Mouse (Mus musculus): Measurements from ENCODE around the gene Col5a2. TPM values are rescaled to one million over a fixed set of nuclear protein-coding genes. Genes with fewer than 3 reads are reported as not detected.
"Not testable (repeated sequence)": the region's sequence is repeated elsewhere in the genome, so short reads cannot be mapped to it uniquely, and the experiment has no call there.

Col5a2 gene
- polyA plus RNA-seq (2015; fragmentation: Nextera tagmentation; extraction: Ambion mirVana), result 15.0 and 22.4 TPM in 2 replicates

DNA sequence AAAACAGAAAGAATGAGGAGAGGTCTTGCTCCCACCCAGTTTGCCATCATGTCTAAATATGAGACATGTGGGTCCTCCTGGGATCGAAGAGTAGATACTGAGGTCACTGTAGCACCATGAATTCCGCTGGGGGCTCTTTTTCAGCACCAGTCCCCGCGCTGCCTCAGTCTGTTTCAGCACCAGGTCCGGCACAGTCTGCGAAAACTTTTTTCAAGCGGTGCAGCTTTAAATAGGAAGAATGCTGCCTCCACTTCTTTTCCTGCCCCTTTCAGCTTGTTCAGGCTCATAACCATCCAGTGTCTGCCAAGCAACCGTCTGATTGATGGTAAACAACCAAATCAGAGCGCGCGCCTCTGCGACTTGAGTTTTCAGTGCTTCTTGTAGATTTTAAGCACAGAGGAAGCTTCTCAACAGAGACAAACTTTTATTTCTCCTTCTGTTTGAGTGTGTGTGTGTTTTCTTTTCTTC is at the start of gene Col5a2:
Gene Col5a2, minus strand, starts transcription at position 418 of the 468 bp plus-strand sequence.
- Histone ChIP-seq H3K9ac (replicated peaks) (peak within 1 kb of the TSS; percentile 37), H3K4me1 (no peaks in the 10 kb centered on the region), H3K4me3 (replicated peaks) (peak within 1 kb of the TSS; percentile 42), H3K27ac (replicated peaks) (peak within 1 kb of the TSS; percentile 56; the same call in 1 of the 2 replicates), H3K9me3 (replicated peaks) (no peaks in the 10 kb centered on the region), H3K36me3 (no peaks in the 10 kb centered on the region), H3K27me3 (replicated peaks) (no peaks in the 10 kb centered on the region), H3K4me2 (peak within 1 kb of the TSS; percentile 58)
- 32% methylated on average over 12 of the region's 12 CpGs for WGBS
- no peak; the same call in 1 of the 2 replicates for ATAC-seq (ENCODE audit: low FRiP score)

DNA sequence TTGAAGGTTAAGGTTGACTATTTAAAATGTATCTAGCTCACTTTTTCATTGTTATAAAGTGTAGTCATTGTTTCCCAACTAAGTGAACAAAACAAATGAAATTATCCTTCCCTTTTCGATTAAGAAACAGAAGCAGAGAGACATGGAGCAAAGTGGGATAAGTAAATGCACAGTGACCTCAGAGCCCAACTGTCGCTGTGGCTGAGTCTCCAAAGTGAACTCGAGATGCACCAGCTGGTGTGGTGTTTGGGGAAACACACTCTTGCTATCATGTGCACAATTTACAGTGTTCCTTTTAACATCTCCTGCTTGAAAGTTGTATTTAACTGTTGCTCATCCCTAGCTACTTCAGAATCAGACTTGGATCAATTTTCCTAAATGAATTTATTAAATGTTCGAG is 47.4 kb upstream of the Col5a2 start:
- Histone ChIP-seq H3K27ac (replicated peaks) (no peak overlapping the region), H3K4me2 (no peak overlapping the region), H3K4me1 (no peaks in the 10 kb centered on the region), H3K4me3 (replicated peaks) (no peak overlapping the region), H3K9ac (replicated peaks) (no peak overlapping the region), H3K9me3 (replicated peaks) (no peaks in the 10 kb centered on the region), H3K36me3 (no peaks in the 10 kb centered on the region), H3K27me3 (replicated peaks) (no peaks in the 10 kb centered on the region)
- ATAC-seq (ENCODE audit: low FRiP score), result no peak
- 85% methylated on average over 4 of the region's 4 CpGs for whole genome bisulfite sequencing

DNA sequence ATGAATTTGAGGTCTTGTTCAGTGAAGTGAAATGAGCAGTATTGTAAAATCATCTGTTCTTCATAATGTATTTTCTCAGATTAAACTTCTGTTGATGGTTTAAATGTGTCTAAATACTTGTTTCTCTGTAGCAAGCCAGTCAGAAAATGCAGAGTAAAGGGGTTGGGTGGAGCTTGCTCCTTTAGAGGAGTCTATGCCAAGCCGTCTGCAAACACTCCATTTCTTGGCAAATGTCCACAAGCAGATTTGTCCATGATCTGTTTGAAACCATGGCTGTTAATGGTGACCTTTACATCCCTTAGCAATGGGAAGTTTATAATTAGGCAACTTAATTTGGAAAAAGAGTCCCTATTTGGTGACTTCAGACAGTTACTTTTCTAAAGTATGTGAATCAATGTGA is 38.8 kb upstream of the Col5a2 start:
- 63% methylated on average over 1 of the region's 1 CpGs for WGBS
- no peaks in the 10 kb centered on the region for H3K27me3 ChIP-seq (replicated peaks)
- ATAC-seq (ENCODE audit: low FRiP score), result no peak
- no peak overlapping the region for H3K9ac ChIP-seq (replicated peaks)
- H3K27ac ChIP-seq (replicated peaks), result no peak overlapping the region
- H3K4me1 ChIP-seq, result no peaks in the 10 kb centered on the region
- no peak overlapping the region for H3K4me3 ChIP-seq (replicated peaks)
- H3K36me3 ChIP-seq, result no peaks in the 10 kb centered on the region
- no peak overlapping the region for H3K4me2 ChIP-seq
- H3K9me3 ChIP-seq (replicated peaks), result no peaks in the 10 kb centered on the region

DNA sequence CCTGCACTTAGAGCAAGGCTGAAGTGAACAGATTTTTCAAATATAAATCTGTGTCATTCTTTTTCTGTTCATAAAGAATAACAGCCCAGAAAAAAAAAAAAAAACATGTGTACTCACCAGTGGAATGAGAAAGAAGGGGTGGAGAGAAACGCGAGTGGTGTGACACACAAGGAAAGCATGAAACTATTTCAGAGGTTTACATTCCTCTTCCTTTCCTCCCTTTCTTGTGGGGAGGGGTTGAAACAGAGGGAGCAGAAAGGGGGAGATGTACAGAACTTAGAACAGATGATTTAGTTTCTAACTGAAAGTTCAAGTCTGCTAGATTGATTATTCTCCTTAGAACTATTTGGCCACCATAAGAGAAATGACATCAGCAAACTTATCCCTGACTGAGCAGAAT is 38.1 kb upstream of the Col5a2 start:
- Histone ChIP-seq H3K9me3 (replicated peaks) (no peaks in the 10 kb centered on the region), H3K27me3 (replicated peaks) (no peaks in the 10 kb centered on the region), H3K4me3 (replicated peaks) (no peak overlapping the region), H3K9ac (replicated peaks) (no peak overlapping the region), H3K27ac (replicated peaks) (no peak overlapping the region), H3K4me1 (no peaks in the 10 kb centered on the region), H3K4me2 (no peak overlapping the region), H3K36me3 (no peaks in the 10 kb centered on the region)
- 88% methylated on average over 2 of the region's 2 CpGs for WGBS
- ATAC-seq (ENCODE audit: low FRiP score), result no peak

DNA sequence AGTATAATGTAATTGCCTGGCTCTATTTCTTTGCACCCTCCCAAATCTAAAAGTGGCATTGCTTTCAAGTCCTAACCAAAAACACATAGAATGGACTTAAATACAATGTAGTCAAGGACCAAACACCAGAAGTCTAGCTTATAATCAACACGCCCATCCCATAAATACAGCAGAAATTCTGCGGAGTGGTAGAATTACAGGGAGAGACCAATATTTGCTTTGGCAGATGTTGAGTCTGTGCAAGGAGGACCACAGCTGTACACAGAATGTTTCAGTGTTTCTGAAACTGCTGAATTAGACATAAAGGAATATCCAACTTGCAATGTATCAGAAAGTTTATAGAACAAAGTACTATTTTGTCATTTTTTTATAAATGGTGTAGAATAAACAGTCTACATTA is 28.4 kb upstream of the Col5a2 start:
- Histone ChIP-seq H3K27ac (replicated peaks) (no peak overlapping the region), H3K36me3 (no peaks in the 10 kb centered on the region), H3K4me1 (no peaks in the 10 kb centered on the region), H3K4me3 (replicated peaks) (no peak overlapping the region), H3K9ac (replicated peaks) (no peak overlapping the region), H3K4me2 (no peak overlapping the region), H3K27me3 (replicated peaks) (no peaks in the 10 kb centered on the region), H3K9me3 (replicated peaks) (no peaks in the 10 kb centered on the region)
- ATAC-seq (ENCODE audit: low FRiP score), result no peak
- 90% methylated on average over 2 of the region's 2 CpGs for WGBS

DNA sequence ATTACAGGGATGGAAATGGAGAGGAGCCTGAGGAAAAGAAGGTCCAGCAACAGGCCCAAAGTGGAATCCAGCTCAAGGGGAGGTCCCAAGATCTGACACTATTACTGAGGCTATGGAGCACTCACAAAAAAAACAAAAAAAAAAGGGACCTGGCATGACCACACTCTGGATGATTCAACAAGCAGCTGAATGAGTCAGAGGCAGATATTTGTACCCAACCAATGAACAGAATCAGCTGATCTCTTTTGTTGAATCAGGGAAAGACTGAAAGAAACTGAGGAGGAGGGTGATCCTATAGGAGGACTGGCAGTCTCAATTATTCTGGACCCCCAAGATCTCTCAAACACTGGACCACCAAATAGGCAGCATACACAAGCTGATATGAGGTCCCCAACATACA is 24.4 kb upstream of the Col5a2 start:
- H3K9ac ChIP-seq (replicated peaks); H3K4me1 ChIP-seq; H3K4me3 ChIP-seq (replicated peaks); H3K27me3 ChIP-seq (replicated peaks); H3K9me3 ChIP-seq (replicated peaks); H3K36me3 ChIP-seq; H3K27ac ChIP-seq (replicated peaks); ATAC-seq (ENCODE audit: low FRiP score); H3K4me2 ChIP-seq: not testable (repeated sequence)

DNA sequence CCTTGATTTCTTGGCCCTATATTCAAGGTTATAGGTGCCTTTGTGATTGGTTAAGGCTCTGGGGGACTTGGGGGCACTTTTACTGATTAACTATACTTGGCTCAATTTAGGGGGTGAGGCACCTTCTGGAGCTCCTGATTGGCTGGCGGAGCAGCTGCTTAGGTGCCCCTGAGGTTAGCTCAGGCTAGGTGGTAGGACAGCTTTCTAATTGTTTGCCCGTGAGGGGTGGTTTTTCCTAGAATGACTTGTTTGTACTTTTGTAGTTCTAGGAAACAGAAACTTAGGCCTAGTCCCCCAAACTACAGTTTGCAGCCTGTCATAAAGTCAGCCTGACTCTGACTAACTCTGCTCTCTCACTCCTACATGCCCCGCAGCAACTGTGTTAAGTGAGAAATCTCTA is 20.5 kb upstream of the Col5a2 start:
- Histone ChIP-seq H3K4me3 (replicated peaks) (no peak overlapping the region), H3K27ac (replicated peaks) (no peak overlapping the region), H3K4me1 (no peaks in the 10 kb centered on the region), H3K27me3 (replicated peaks) (no peaks in the 10 kb centered on the region), H3K9me3 (replicated peaks) (no peaks in the 10 kb centered on the region), H3K9ac (replicated peaks) (no peak overlapping the region), H3K36me3 (no peaks in the 10 kb centered on the region), H3K4me2 (no peak overlapping the region)
- WGBS, result 92% methylated on average over 3 of the region's 3 CpGs
- no peak for ATAC-seq (ENCODE audit: low FRiP score)

DNA sequence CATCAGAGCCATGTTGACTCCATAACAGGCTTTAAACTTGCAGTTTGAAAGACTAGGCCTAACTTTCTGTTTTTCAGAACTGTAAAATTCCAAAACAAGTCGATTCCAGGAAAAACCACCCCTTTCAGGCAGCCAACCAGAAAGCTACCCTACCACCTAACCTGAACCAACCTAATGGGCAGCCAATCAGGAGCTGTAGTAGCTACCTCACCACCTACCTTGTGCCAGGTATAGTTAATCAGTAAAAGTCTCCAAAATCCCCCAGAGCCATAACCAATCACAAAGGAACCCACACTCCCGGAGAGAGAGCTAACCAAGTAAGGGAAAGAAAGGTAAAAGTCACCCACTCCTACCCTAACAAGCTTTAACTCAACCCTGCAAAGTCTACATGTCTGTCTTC is 18.4 kb upstream of the Col5a2 start:
- Histone ChIP-seq H3K36me3 (no peaks in the 10 kb centered on the region), H3K4me1 (no peaks in the 10 kb centered on the region), H3K4me2 (no peak overlapping the region), H3K9ac (replicated peaks) (no peak overlapping the region), H3K9me3 (replicated peaks) (no peaks in the 10 kb centered on the region), H3K27ac (replicated peaks) (no peak overlapping the region), H3K4me3 (replicated peaks) (no peak overlapping the region), H3K27me3 (replicated peaks) (no peaks in the 10 kb centered on the region)
- no peak for ATAC-seq (ENCODE audit: low FRiP score)
- WGBS, result 77% methylated on average over 2 of the region's 2 CpGs

DNA sequence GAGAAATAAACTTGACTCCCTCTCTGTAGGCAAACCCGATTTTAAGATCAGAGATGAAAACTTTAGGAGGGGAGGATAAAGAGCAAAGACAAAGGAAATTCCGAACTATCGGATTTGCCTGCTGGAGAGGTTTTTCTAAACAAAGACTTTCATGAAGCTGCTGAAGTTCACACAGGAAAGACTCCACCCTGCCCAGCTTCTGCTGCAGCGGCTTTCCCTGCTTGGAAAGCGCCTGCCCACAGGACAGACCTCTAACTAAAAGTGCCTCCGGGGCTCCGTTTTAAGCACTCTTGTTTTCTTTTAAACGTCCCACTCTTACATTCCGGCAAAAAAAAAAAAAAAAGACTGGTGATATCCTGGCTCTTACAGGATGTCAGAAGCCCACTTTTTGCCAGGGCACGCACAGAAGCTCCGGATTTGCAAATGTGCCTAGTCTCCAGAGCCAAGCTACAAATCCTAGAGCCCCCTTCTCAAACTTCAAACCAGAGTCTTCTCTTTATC is 791 bp downstream of the Col5a2 start:
- Histone ChIP-seq H3K27me3 (replicated peaks) (no peaks in the 10 kb centered on the region), H3K4me2 (peak overlapping the region; percentile 58), H3K9ac (replicated peaks) (peak overlapping the region; percentile 37), H3K27ac (replicated peaks) (peak overlapping the region; percentile 56; the same call in 1 of the 2 replicates), H3K36me3 (no peaks in the 10 kb centered on the region), H3K4me1 (no peaks in the 10 kb centered on the region), H3K4me3 (replicated peaks) (peak overlapping the region; percentile 42), H3K9me3 (replicated peaks) (no peaks in the 10 kb centered on the region)
- 22% methylated on average over 11 of the region's 11 CpGs for WGBS
- ATAC-seq (ENCODE audit: low FRiP score), result no peak

DNA sequence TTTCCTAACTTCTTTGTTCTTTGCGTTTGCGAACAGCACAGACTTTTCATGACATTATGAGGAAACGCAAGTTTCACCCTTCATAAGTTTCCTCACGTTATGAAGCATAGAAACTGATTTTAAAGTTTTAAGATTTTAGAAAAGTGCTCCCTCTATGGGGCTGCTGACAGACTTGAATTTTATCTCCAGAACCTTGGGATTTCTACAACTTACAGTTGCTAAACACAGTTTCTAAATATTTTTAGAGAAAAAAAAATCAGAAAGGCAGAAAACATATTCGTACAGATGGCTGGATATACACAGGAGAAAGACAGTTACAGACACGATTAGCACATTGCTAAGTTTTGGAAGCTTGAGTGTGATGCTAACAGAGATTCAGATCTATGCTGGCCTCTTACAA is 1.6 kb downstream of the Col5a2 start:
- H3K27ac ChIP-seq (replicated peaks), result no peak overlapping the region
- no peaks in the 10 kb centered on the region for H3K36me3 ChIP-seq
- H3K9me3 ChIP-seq (replicated peaks), result no peaks in the 10 kb centered on the region
- no peaks in the 10 kb centered on the region for H3K27me3 ChIP-seq (replicated peaks)
- peak overlapping the region; percentile 58 for H3K4me2 ChIP-seq
- WGBS, result 67% methylated on average over 6 of the region's 6 CpGs
- no peak for ATAC-seq (ENCODE audit: low FRiP score)
- H3K9ac ChIP-seq (replicated peaks), result peak overlapping the region; percentile 37; the same call in 1 of the 2 replicates
- peak overlapping the region; percentile 42 for H3K4me3 ChIP-seq (replicated peaks)
- H3K4me1 ChIP-seq, result no peaks in the 10 kb centered on the region

DNA sequence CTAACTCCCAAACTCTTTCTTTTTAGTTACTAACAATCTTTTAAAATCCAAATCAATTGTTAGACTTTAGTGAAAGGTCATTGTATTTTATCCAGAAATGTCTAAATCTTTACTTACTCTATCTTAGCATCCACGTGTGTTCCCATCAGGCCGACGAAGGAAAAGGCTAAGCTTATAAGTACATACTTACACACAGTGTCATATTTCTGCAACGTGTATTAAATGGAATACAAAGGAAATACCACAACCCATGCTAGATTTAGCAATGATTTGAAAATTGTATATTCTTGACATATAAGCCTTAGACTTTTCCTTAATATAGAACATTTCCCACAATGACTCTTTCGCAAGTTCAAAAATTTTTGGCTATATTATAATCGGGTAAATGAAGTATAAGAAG is 2.6 kb downstream of the Col5a2 start:
- H3K4me1 ChIP-seq, result no peaks in the 10 kb centered on the region
- no peak overlapping the region for H3K4me2 ChIP-seq
- no peaks in the 10 kb centered on the region for H3K9me3 ChIP-seq (replicated peaks)
- no peak overlapping the region for H3K9ac ChIP-seq (replicated peaks)
- no peak for ATAC-seq (ENCODE audit: low FRiP score)
- H3K27ac ChIP-seq (replicated peaks), result no peak overlapping the region
- no peak overlapping the region for H3K4me3 ChIP-seq (replicated peaks)
- no peaks in the 10 kb centered on the region for H3K27me3 ChIP-seq (replicated peaks)
- no peaks in the 10 kb centered on the region for H3K36me3 ChIP-seq
- 92% methylated on average over 6 of the region's 6 CpGs for WGBS

DNA sequence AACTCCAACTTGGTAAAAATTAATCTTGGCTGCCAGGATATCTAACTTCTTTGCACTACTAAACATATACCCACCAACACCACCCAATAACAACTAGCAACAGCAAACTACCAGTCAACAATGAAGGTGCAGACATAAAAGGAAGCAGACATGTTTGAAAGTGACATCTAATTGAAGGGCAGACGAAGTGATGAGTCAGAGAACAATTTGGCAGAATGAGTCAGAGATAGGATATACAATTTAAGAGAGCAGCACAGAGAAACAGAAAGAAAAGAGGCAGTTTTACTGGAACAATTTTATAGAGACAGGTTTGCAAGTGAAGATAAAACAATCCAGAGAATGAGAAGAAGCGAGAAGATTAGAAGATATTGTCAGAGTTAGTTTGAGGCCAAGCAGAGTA is 8.1 kb downstream of the Col5a2 start:
- H3K36me3 ChIP-seq, result no peaks in the 10 kb centered on the region
- H3K9ac ChIP-seq (replicated peaks), result no peak overlapping the region
- no peak overlapping the region for H3K4me3 ChIP-seq (replicated peaks)
- H3K4me2 ChIP-seq, result no peak overlapping the region
- no peaks in the 10 kb centered on the region for H3K27me3 ChIP-seq (replicated peaks)
- no peak for ATAC-seq (ENCODE audit: low FRiP score)
- no peak overlapping the region for H3K27ac ChIP-seq (replicated peaks)
- H3K9me3 ChIP-seq (replicated peaks), result no peaks in the 10 kb centered on the region
- 83% methylated on average over 2 of the region's 2 CpGs for WGBS
- no peaks in the 10 kb centered on the region for H3K4me1 ChIP-seq
